Mouse (Mus musculus) ovary, postnatal 36 days (tissue): ENCODE results near the gene Car2.

Experiments
- DNase-seq: peaks from one replicate; pipeline ENCODE4 v3.0.0; 2022; ENCODE audit warnings: low spot score, mixed read lengths

Gene Car2

GRCm38 (mm10) chr3:14886102-14887098 lies at the start of gene Car2:
Gene Car2 (plus strand): TSS chr3:14886273.
- peak; percentile 78 for DNase-seq

- no peak for DNase-seq
Observed at GRCm38 (mm10) chr3:14838936-14839335, 47.1 kb upstream of the Car2 start.

- no peak for DNase-seq
Observed at GRCm38 (mm10) chr3:14839466-14840118, 46.5 kb upstream of the Car2 start.

GRCm38 (mm10) chr3:14848587-14849254 lies 37.4 kb upstream of the Car2 start:
- DNase-seq = no peak

GRCm38 (mm10) chr3:14853966-14854365 lies 32.1 kb upstream of the Car2 start:
- no peak for DNase-seq

GRCm38 (mm10) chr3:14854446-14854845 lies 31.6 kb upstream of the Car2 start:
- DNase-seq = no peak

- DNase-seq = no peak
Observed at GRCm38 (mm10) chr3:14857874-14858273, 28.2 kb upstream of the Car2 start.

- no peak for DNase-seq
Observed at GRCm38 (mm10) chr3:14860291-14860690, 25.8 kb upstream of the Car2 start.

- no peak for DNase-seq
Observed at GRCm38 (mm10) chr3:14861165-14861564, 24.9 kb upstream of the Car2 start.

GRCm38 (mm10) chr3:14861787-14862186 lies 24.3 kb upstream of the Car2 start:
- no peak for DNase-seq

GRCm38 (mm10) chr3:14862654-14863021 lies 23.4 kb upstream of the Car2 start:
- no peak for DNase-seq

- peak; percentile 27 for DNase-seq
Observed at GRCm38 (mm10) chr3:14863022-14863711, 22.9 kb upstream of the Car2 start, which contains the start of gene Car3. Gene Car3 (plus strand): TSS chr3:14863512.

- no peak for DNase-seq
Observed at GRCm38 (mm10) chr3:14863922-14864321, 22.2 kb upstream of the Car2 start.

GRCm38 (mm10) chr3:14865941-14866340 lies 20.1 kb upstream of the Car2 start:
- no peak for DNase-seq

GRCm38 (mm10) chr3:14869779-14870178 lies 16.3 kb upstream of the Car2 start:
- DNase-seq = peak; percentile 44

GRCm38 (mm10) chr3:14870528-14870927 lies 15.5 kb upstream of the Car2 start:
- no peak for DNase-seq

GRCm38 (mm10) chr3:14871386-14871785 lies 14.7 kb upstream of the Car2 start:
- no peak for DNase-seq

GRCm38 (mm10) chr3:14874402-14875040 lies 11.6 kb upstream of the Car2 start:
- DNase-seq = no peak

GRCm38 (mm10) chr3:14876325-14876918 lies 9.7 kb upstream of the Car2 start:
- no peak for DNase-seq

- DNase-seq = no peak
Observed at GRCm38 (mm10) chr3:14877251-14877909, 8.7 kb upstream of the Car2 start.
